Mouse (Mus musculus) E14TG2a.4 (cell line): Measurements from ENCODE around the gene H2-Ke6.

ENCODE experiments used
- CTCF ChIP-seq: conservative IDR thresholded peaks from 2 replicates; pipeline ENCODE4 v1.5.1; 2014; ENCODE audit warnings: low read length
- NANOG ChIP-seq: IDR thresholded peaks from 2 replicates; pipeline ENCODE4 v1.6.1; 2014; ENCODE audit warnings: borderline replicate concordance, low read length, mixed read lengths

DNA sequence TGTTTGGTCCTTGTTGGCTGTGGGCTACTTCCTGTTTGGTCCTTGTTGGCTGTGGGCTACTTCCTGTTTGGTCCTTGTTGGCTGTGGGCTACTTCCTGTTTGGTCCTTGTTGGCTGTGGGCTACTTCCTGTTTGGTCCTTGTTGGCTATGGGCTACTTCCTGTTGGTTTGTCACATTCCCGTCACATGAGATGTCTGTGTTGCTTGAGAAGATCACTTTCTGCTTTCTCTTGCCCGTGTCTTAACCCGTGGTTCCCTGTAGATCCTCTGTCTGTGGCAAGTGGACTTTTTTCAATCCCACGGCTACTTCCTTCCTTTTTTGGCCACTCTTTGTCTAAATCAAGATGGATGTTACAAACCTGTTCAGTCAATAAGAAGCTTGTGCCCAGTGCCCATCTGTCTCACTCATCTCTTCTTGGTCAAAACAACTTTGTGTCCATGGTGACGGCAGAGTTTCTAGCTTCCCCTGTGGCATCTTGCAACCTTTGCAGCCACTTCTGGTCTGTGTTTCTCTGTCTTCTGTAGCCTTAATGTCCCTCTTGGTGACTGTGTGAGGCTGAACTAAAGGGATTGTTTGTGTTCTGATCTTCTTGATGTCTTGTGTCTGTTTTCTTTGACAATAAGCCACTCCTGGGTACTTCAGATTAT lies 19.7 kb upstream of the H2-Ke6 start:
- no peak for TF ChIP-seq CTCF
- TF ChIP-seq NANOG: no peak
